Mouse (Mus musculus) adrenal gland, postnatal 4 days (tissue): ENCODE measurements around the gene Cep170b. TPM values are rescaled to one million over a fixed set of nuclear protein-coding genes. Genes with fewer than 3 reads are reported as not detected.

Experiments
- DNase-seq, 2 experiments: peaks; one replicate each; pipeline ENCODE4 v3.0.0; 2021 to 2022; ENCODE audit warnings: low spot score in 2 of 2, mixed read lengths in 2 of 2
- total RNA-seq, 2 experiments: library from RNA; stranded (reverse); gene quantifications; 2 replicates each; pipeline ENCODE4 v1.2.3; 2021

The Cep170b gene
- total RNA-seq, 2 experiments from 2014 or later = 49.2 to 56.6 TPM

GRCm38 (mm10) chr12:112760154-112760926 is 40.1 kb downstream of the Cep170b start, which contains the start of gene Pld4:
TSS of gene Pld4 (plus strand) at chr12:112760655.
- no peak for DNase-seq

GRCm38 (mm10) chr12:112761411-112761810 is 41.2 kb downstream of the Cep170b start:
- DNase-seq = no peak

GRCm38 (mm10) chr12:112762018-112762417 is 41.8 kb downstream of the Cep170b start:
- no peak for DNase-seq

- no peak for DNase-seq
Observed at GRCm38 (mm10) chr12:112763176-112763575, 42.9 kb downstream of the Cep170b start.

GRCm38 (mm10) chr12:112764141-112764540 is 43.9 kb downstream of the Cep170b start:
- DNase-seq = no peak

- DNase-seq = no peak
Observed at GRCm38 (mm10) chr12:112764991-112765390, 44.7 kb downstream of the Cep170b start.

- no peak for DNase-seq
Observed at GRCm38 (mm10) chr12:112766586-112766985, 46.3 kb downstream of the Cep170b start.

- no peak for DNase-seq
Observed at GRCm38 (mm10) chr12:112767036-112767890, 47.0 kb downstream of the Cep170b start.

GRCm38 (mm10) chr12:112768166-112768565 is 47.9 kb downstream of the Cep170b start:
- no peak for DNase-seq

- DNase-seq = no peak
Observed at GRCm38 (mm10) chr12:112769031-112769430, 48.8 kb downstream of the Cep170b start.

GRCm38 (mm10) chr12:112769751-112770150 is 49.5 kb downstream of the Cep170b start:
- no peak for DNase-seq

GRCm38 (mm10) chr12:112770396-112770795 is 50.1 kb downstream of the Cep170b start:
- no peak for DNase-seq

GRCm38 (mm10) chr12:112772306-112772705 is 52.1 kb downstream of the Cep170b start:
- no peak for DNase-seq

- no peak for DNase-seq
Observed at GRCm38 (mm10) chr12:112773366-112773765, 53.1 kb downstream of the Cep170b start.

GRCm38 (mm10) chr12:112774026-112774425 is 53.8 kb downstream of the Cep170b start:
- DNase-seq = no peak

- DNase-seq = no peak
Observed at GRCm38 (mm10) chr12:112774481-112774880, 54.2 kb downstream of the Cep170b start.

- DNase-seq = no peak
Observed at GRCm38 (mm10) chr12:112791026-112791425, 70.8 kb downstream of the Cep170b start.

- DNase-seq = no peak
Observed at GRCm38 (mm10) chr12:112793601-112794355, 73.5 kb downstream of the Cep170b start.

- DNase-seq = no peak
Observed at GRCm38 (mm10) chr12:112794356-112794816, 74.1 kb downstream of the Cep170b start.

- DNase-seq = no peak
Observed at GRCm38 (mm10) chr12:112794998-112795397, 74.7 kb downstream of the Cep170b start.

GRCm38 (mm10) chr12:112795466-112796104 is 75.3 kb downstream of the Cep170b start:
- DNase-seq = no peak
